Mouse (Mus musculus) limb, embryonic 10.5 days (tissue): ENCODE measurements at regions not wholly inside any gene's neighbourhood (a gene's known extent, or its start where the extent isn't known, plus 50 kb on each side); places are given as distances from the start of the nearest gene placed in this dataset.

ENCODE experiments used
- DNase-seq: peaks from one replicate; pipeline ENCODE4 v3.0.0-alpha.2; 2017; ENCODE audit warnings: low spot score
- H3K27ac ChIP-seq: fragments of 300-500 bp; sonication (generic); 2 replicates; pipeline ENCODE4 v1.5.1; 2016; ENCODE audit warnings: mild to moderate bottlenecking
- H3K27me3 ChIP-seq: fragments of 300-500 bp; sonication (generic); 2 replicates; pipeline ENCODE4 v1.6.1; 2016; ENCODE audit warnings: low read depth, mild to moderate bottlenecking; ENCODE audit not compliant: poor library complexity, severe bottlenecking
- H3K36me3 ChIP-seq: fragments of 300-500 bp; sonication (generic); 2 replicates; pipeline ENCODE4 v1.6.1; 2016; ENCODE audit warnings: mild to moderate bottlenecking, moderate library complexity
- H3K4me1 ChIP-seq: fragments of 300-500 bp; sonication (generic); 2 replicates; pipeline ENCODE4 v1.6.1; 2016
- H3K4me3 ChIP-seq: fragments of 300-500 bp; sonication (generic); 2 replicates; pipeline ENCODE4 v1.5.1; 2016; ENCODE audit warnings: mild to moderate bottlenecking, moderate library complexity
- H3K9me3 ChIP-seq: fragments of 300-500 bp; sonication (generic); replicated peaks from 2 replicates; pipeline ENCODE4 v1.6.1; 2016; ENCODE audit warnings: mild to moderate bottlenecking
- WGBS: fragments of 180-500 bp; shearing (Covaris S2); methylation state at CpG from one replicate; pipeline ENCODE4 v1.1.7; 2016; 5-methylcytosine and 5-hydroxymethylcytosine counted together

DNA sequence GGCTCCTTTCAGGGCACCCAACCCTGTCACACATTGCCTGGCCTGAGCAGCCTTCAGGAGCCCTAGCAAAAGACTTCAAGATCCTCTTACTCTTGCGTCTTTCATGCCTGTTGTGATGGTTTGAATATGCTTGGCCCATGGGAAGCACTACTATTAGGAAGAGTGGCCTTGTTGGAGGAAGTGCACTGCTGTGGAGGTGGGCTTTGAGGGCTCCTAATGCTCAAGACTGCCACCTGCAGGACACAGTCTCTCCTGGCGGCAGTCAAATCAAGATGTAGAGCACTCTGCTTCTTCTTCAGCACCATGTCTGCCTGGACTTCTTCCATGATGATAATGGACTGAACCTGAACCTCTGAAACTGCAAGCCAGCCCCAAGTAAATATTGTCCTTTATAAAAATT is 73.0 kb downstream of the Tsen15 start:
- H3K9me3 ChIP-seq: no peaks in the 10 kb centered on the region
- H3K27ac ChIP-seq: no peak overlapping the region
- no peak for DNase-seq
- no peaks in the 10 kb centered on the region for H3K36me3 ChIP-seq
- WGBS: 66% methylated on average over 2 of the region's 2 CpGs
- no peak overlapping the region for H3K4me3 ChIP-seq
- H3K4me1 ChIP-seq: no peaks in the 10 kb centered on the region
- H3K27me3 ChIP-seq: no peaks in the 10 kb centered on the region

GRCm38 (mm10) chr1:152305461-152305860 is 81.0 kb downstream of the Tsen15 start:
- no peaks in the 10 kb centered on the region for H3K27me3 ChIP-seq
- no peak for DNase-seq
- H3K36me3 ChIP-seq: no peaks in the 10 kb centered on the region
- no peak overlapping the region for H3K4me3 ChIP-seq
- H3K9me3 ChIP-seq: no peaks in the 10 kb centered on the region
- WGBS: 95% methylated on average over 3 of the region's 3 CpGs
- no peak overlapping the region for H3K27ac ChIP-seq
- no peaks in the 10 kb centered on the region for H3K4me1 ChIP-seq

- 90% methylated on average over 14 of the region's 14 CpGs for WGBS
- no peaks in the 10 kb centered on the region for H3K4me1 ChIP-seq
- no peaks in the 10 kb centered on the region for H3K9me3 ChIP-seq
- H3K4me3 ChIP-seq: no peak overlapping the region
- no peak for DNase-seq
- no peaks in the 10 kb centered on the region for H3K36me3 ChIP-seq
- H3K27me3 ChIP-seq: no peaks in the 10 kb centered on the region
- no peak overlapping the region for H3K27ac ChIP-seq
Observed at GRCm38 (mm10) chr1:152304487-152305130, 81.9 kb downstream of the Tsen15 start.

GRCm38 (mm10) chr1:152301355-152301754 is 85.1 kb downstream of the Tsen15 start:
- WGBS: 85% methylated on average over 8 of the region's 8 CpGs
- Histone ChIP-seq H3K4me1 (no peaks in the 10 kb centered on the region), H3K27ac (no peak overlapping the region)

DNA sequence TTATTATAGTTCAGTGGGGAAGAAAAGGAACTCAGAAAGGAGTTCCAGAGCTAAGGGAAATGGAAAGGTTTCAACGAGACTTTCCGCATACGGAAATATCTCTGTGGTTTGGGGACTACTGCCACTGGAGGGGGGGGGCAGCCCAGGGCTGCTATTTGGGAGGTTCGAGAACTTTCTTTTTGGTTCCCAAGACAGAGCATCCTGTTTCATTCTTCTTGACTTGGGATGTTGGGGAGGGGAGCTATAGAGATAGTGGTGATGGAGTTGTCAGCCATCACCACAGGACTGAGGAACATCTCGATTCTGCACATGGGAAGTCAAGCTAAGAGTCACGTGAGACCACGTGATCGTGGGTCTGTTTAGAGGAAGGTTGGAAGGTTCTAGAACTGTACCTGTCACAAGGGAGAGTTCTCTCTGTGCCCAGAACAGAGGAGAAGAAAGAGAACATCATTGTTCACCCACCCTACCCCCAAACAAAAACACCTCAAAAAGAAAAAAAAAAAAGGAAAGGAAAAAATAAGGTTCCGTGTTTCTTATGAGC is 94.2 kb downstream of the Tsen15 start:
- H3K27ac ChIP-seq: no peak overlapping the region
- no peaks in the 10 kb centered on the region for H3K36me3 ChIP-seq
- H3K4me3 ChIP-seq: no peak overlapping the region
- 87% methylated on average over 9 of the region's 9 CpGs for WGBS
- H3K27me3 ChIP-seq: no peaks in the 10 kb centered on the region
- no peak for DNase-seq
- H3K9me3 ChIP-seq: no peaks in the 10 kb centered on the region
- H3K4me1 ChIP-seq: peaks cover 15% of the 10 kb centered on the region

More at GRCm38 (mm10) chr1:152301355-152301754, 85.1 kb downstream of the Tsen15 start:
- no peak for DNase-seq
- Histone ChIP-seq H3K4me3 (no peak overlapping the region), H3K27me3 (no peaks in the 10 kb centered on the region), H3K9me3 (no peaks in the 10 kb centered on the region), H3K36me3 (no peaks in the 10 kb centered on the region)

DNA sequence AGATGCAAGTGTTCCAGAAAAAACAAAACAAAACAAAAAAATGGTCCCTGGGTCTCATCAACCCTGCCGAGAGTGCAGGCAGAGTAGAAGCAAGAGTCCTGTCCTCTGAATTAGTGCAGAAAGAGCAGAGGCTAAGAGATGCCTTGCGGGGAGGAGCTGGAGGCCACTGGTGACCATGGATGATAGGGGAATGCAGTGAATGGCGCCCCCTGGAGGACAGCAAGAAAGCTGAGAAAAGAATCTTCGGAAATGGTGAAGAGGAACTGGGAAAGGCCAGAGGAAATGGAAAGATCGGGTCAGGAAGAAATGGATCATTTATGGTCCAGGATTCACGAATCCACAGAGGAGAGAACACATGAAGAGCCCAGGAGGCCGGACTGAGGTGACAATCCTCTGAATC is 95.7 kb downstream of the Tsen15 start:
- 51% methylated on average over 7 of the region's 7 CpGs for WGBS
- H3K36me3 ChIP-seq: no peaks in the 10 kb centered on the region
- peak; percentile 79 for DNase-seq
- H3K27me3 ChIP-seq: no peaks in the 10 kb centered on the region
- H3K4me1 ChIP-seq: peaks cover 15% of the 10 kb centered on the region
- H3K27ac ChIP-seq: no peak overlapping the region
- H3K9me3 ChIP-seq: no peaks in the 10 kb centered on the region
- H3K4me3 ChIP-seq: no peak overlapping the region

- H3K27ac ChIP-seq: no peak overlapping the region
- no peaks in the 10 kb centered on the region for H3K27me3 ChIP-seq
- H3K4me3 ChIP-seq: no peak overlapping the region
- WGBS: 74% methylated on average over 15 of the region's 15 CpGs
- H3K9me3 ChIP-seq: no peaks in the 10 kb centered on the region
- no peaks in the 10 kb centered on the region for H3K36me3 ChIP-seq
- H3K4me1 ChIP-seq: peaks cover 15% of the 10 kb centered on the region
- DNase-seq: no peak
Observed at GRCm38 (mm10) chr1:152287566-152288490, 98.7 kb downstream of the Tsen15 start.

- peaks cover 11% of the 10 kb centered on the region for H3K4me1 ChIP-seq
- H3K27ac ChIP-seq: no peak overlapping the region
- H3K9me3 ChIP-seq: no peaks in the 10 kb centered on the region
- no peaks in the 10 kb centered on the region for H3K36me3 ChIP-seq
- DNase-seq: no peak
- H3K27me3 ChIP-seq: no peaks in the 10 kb centered on the region
- WGBS: 78% methylated on average over 8 of the region's 8 CpGs
- no peak overlapping the region for H3K4me3 ChIP-seq
Observed at GRCm38 (mm10) chr1:152286677-152287076, 99.8 kb downstream of the Tsen15 start.

GRCm38 (mm10) chr1:152282106-152282505 is 104.4 kb downstream of the Tsen15 start:
- no peak overlapping the region for H3K4me3 ChIP-seq
- no peak for DNase-seq
- H3K27ac ChIP-seq: no peak overlapping the region
- H3K27me3 ChIP-seq: no peaks in the 10 kb centered on the region
- 95% methylated on average over 11 of the region's 11 CpGs for WGBS
- no peaks in the 10 kb centered on the region for H3K36me3 ChIP-seq
- no peaks in the 10 kb centered on the region for H3K9me3 ChIP-seq
- no peaks in the 10 kb centered on the region for H3K4me1 ChIP-seq

DNA sequence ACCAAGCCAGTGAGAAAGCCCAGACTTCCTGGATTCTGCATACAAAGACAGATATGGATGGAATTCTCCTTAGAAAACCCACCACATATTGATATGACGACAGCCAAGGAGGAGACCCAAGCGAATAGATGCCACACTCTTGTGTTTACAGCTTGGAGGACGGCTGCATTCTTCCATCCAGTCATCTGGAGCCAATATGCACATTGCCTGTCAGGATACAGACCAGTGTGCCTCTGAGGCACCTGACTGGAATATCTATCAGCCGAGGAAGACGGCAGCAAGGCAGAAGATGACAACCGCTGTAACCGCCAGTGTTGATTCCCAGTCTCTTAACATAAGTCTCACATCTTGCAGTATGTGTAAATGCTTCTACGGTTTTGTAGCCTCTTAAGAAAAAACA is 105.3 kb downstream of the Tsen15 start:
- WGBS: 89% methylated on average over 8 of the region's 8 CpGs
- H3K4me3 ChIP-seq: no peak overlapping the region
- no peaks in the 10 kb centered on the region for H3K27me3 ChIP-seq
- no peaks in the 10 kb centered on the region for H3K9me3 ChIP-seq
- DNase-seq: no peak
- no peaks in the 10 kb centered on the region for H3K36me3 ChIP-seq
- H3K4me1 ChIP-seq: no peaks in the 10 kb centered on the region
- H3K27ac ChIP-seq: no peak overlapping the region

DNA sequence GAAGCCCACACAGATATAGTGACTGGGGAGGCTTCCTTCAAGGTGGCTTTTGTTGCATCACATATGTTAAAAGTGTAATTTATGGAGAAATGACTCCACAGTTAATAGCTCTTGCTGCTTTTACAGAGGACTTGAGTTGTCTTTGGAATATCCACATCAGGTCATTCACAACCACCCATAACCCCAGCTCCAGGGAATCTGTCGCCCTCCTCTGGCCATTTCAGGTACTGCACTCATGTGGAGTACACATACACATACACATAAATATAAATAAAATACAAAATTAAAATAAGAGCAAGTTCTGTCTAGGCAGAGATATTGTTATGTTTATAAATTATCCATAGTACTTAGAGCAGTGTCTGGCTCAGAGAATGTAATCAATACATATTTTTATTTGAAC is 106.5 kb downstream of the Tsen15 start:
- H3K27me3 ChIP-seq: no peaks in the 10 kb centered on the region
- H3K36me3 ChIP-seq: no peaks in the 10 kb centered on the region
- no peak overlapping the region for H3K27ac ChIP-seq
- no peaks in the 10 kb centered on the region for H3K9me3 ChIP-seq
- WGBS: 32% methylated on average over 1 of the region's 1 CpGs
- H3K4me1 ChIP-seq: no peaks in the 10 kb centered on the region
- no peak for DNase-seq
- H3K4me3 ChIP-seq: no peak overlapping the region

- WGBS: 97% methylated on average over 24 of the region's 24 CpGs
- no peak for DNase-seq
Observed at GRCm38 (mm10) chr1:152275011-152275410, 111.5 kb downstream of the Tsen15 start.

DNA sequence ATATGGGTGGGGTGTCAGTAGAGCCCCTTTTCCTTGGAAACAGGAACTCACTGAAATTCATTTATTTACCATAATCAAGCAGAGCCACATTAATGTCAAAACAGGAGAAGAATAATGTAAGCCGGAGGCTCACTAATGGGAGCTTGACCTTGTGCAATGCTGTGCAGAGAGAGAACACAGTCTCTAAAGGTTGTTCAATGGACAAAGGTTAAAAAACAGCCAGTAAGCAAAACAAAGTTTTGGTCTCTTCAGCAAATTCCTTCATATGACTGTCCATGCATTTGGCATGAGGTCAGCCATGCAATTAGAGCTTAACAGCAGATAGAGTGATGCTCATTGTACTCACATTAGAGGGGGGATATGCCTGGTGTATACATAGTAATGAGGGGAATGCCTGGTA is 113.1 kb downstream of the Tsen15 start:
- Histone ChIP-seq H3K36me3 (no peaks in the 10 kb centered on the region), H3K9me3 (no peaks in the 10 kb centered on the region), H3K27me3 (no peaks in the 10 kb centered on the region), H3K4me3 (no peak overlapping the region), H3K27ac (no peak overlapping the region), H3K4me1 (no peaks in the 10 kb centered on the region)
- DNase-seq: no peak
- WGBS: 83% methylated on average over 1 of the region's 1 CpGs

More at GRCm38 (mm10) chr1:152275011-152275410, 111.5 kb downstream of the Tsen15 start:
- Histone ChIP-seq H3K27me3 (no peaks in the 10 kb centered on the region), H3K9me3 (no peaks in the 10 kb centered on the region), H3K27ac (no peak overlapping the region), H3K4me3 (no peak overlapping the region), H3K4me1 (no peaks in the 10 kb centered on the region), H3K36me3 (no peaks in the 10 kb centered on the region)
